Mouse (Mus musculus): ENCODE results near the gene Fam102b. TPM values are rescaled to one million over a fixed set of nuclear protein-coding genes. Genes with fewer than 3 reads are reported as not detected.

Gene Fam102b
- polyA plus RNA-seq, 2 experiments from 2014 or later: 3.0 to 3.6 TPM

DNA sequence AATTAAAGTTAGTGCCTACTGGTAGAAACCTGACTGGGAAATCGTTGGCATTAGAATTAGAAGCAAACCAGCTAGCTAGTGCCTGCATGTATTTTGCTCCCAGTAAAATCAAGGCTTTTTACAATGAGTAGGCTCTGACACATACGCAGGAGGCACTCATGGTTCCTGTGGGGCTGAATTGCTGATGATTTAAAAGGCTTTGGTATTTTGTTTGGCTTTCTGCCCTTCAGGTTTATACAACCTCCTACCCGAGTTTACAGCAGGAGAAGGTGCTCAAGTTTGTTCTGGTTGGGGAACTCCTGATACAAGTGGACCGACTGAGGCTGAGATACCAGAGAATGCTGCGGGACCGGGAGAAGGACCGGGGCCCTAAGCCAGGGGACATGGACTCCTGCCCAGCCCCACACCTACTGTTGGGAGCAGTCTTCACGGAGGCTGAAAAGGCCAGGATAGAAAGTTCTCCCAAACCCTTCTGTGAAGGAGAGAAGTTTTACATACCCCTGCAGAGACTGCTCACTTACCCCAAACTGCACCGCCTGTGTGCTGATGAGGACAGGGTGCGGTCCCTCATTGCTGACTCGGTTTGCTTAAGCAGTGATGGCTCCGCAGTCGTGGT lies 67.6 kb downstream of the Fam102b start:
- ATAC-seq: no peak

GRCm38 (mm10) chr3:108957976-108958375 lies 69.4 kb downstream of the Fam102b start:
- no peak for ATAC-seq

DNA sequence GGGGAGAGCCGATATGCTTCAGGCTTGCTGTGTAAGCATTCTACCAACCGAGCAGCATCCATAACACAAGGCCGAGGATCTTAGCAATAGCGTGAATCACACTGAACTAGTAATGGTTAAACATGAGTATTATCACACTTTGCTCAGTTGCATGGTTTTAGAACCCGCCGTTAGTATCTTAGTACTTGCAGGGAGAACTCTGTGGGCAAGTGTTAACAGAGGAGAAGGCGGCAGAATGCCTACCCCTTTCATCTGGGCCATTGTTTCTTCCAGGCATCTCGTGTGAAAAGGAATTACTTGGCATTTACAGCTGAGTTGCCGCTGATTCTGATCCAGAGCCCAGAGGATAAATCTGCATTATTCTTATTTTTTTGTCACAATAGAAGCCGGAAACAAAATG lies 86.4 kb downstream of the Fam102b start:
- no peak for ATAC-seq

DNA sequence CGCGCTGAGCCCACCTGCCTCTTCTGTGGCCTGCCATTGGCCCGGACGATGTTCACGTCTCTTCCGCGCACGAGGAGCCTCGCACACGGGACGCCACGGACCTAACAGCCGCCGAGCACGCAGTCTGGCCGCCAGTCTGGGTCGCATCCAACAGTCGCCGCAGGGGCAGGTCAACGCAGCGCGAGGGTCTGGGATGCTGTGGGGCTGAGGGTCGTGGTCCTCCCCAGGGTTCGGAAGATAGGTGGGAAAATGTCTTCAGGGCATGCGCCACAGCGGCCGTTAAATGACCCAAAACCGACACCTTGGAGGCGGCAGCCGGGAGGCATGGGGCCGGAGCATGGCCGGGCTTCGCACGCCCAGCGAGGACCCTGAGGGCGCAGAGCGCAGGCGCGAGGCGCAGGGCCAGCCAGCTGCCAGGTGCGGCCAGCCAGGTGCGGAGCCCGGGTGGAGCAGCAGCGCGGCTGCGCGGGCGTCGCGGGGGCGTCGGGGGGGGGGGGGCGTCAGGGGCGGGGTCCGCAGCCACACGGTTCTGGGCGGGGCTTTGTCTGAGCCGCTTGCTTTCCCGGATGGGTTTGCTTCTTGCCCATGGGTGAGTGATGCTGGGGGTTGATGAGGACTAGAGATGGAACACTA lies 87.3 kb downstream of the Fam102b start, which contains the start of gene Gm9857:
Gm9857 (minus strand) TSS at position 445 of the 633 bp plus-strand sequence.
- ATAC-seq: no peak

DNA sequence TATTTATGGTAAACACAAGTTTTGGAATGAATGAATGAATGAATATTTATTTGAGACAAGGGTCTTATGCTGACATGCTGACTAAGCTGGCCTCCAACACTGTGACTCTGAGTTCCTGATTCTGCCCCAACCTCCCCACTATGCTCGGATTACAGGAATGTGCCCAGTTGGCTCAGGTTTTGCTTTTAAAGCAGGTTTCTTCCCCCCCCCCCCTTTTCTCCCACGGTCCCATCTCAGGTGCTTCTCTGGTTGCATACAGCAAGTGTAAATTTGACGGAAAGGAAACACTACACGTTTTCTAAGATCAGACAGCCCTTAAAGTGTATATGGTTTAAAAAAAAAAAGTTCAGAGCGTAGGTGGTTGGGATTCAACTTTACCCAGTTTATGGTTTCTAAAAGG lies 87.8 kb downstream of the Fam102b start, which contains the start of gene Henmt1:
Henmt1 (plus strand) TSS at position 301 of the 400 bp plus-strand sequence.
- no peak for ATAC-seq

DNA sequence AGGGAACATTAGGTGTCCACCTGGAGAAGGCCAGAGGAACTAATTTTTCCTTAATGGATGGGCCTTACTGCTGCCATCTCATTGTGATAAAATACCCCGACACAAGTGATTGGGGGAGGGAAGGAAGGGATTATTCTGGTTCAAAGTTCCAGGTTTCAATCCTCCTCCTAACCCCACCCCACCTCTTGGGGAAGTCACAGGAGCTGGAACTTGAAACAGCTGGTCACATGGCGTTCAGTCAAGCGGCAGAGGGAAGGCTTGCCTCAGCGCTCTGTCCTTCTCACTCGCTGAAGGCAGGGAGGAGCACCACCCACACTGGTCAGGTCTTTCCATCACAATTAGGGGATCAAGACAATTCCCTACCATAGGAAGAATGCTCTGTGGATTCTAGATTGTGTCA lies 88.7 kb downstream of the Fam102b start:
- ATAC-seq: no peak

DNA sequence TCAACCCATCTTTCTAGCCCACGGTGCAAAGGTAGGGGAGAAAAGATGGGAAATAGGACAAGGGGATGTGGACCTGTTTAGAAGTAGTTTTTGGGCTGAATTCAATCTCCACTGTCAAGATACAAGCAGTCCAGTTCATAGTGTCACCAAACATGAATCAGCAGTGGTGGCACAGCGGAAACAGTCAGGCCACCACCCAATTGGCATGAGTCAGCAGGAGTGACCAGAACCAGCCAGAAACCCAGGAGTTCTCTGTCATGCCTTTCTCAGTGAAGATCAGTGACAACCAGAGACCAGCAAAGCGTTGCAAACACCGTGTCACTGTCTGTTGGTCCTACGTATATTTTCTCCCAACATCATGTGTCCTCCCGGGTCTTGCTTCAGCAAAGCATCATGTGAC lies 93.8 kb downstream of the Fam102b start:
- no peak for ATAC-seq

- no peak for ATAC-seq
These were observed 101.1 kb downstream of the Fam102b start for GRCm38 (mm10) chr3:108926308-108926707.

- ATAC-seq: no peak
These were observed 101.7 kb downstream of the Fam102b start for GRCm38 (mm10) chr3:108925677-108926076.

DNA sequence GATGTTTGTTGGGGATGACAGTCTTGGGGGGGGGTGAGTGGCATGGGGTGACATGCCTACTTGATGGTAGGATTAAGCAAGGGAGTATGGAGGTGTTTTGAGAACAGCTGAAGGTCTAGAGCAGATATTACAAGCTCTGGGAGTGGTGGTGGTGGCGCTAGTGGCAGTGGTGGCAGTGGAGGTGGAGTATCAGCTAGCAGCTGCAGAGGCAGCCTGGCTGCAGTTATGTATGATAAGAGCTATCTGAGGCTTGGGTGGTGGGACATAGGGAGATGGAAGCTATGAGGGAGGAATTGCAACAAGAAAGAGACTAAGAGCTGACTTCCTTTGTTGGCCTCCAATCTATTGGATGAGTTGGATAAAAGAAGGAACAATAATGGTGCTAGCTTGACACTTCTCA lies 105.6 kb downstream of the Fam102b start:
- no peak for ATAC-seq

Other genes with a start within 250 kb of the Fam102b start
- gene Stxbp3, start 187.1 kb downstream of the Fam102b start, polyA plus RNA-seq (2017; shearing (Covaris generic)): 10 to 100 TPM; 76.9 to 97.7 TPM
- gene Fndc7, start 137.6 kb downstream of the Fam102b start, polyA plus RNA-seq (2017; shearing (Covaris generic)): under 1 TPM; 0.22 to 0.68 TPM
- gene Prpf38b, start 115.9 kb downstream of the Fam102b start, polyA plus RNA-seq (2017; shearing (Covaris generic)): 100 to 1,000 TPM; 117 to 127 TPM
- gene Henmt1, start 87.7 kb downstream of the Fam102b start, polyA plus RNA-seq (2017; shearing (Covaris generic)): 1 to 10 TPM in 1 of 2 experiments, not detected in 1; 2.3 TPM
- gene Gm9857, start 87.2 kb downstream of the Fam102b start, polyA plus RNA-seq (2017; shearing (Covaris generic)): not detected
- gene Slc25a54, start 52.9 kb upstream of the Fam102b start, polyA plus RNA-seq (2017; shearing (Covaris generic)): not detected
- gene Slc25a24, start 95.5 kb upstream of the Fam102b start, polyA plus RNA-seq (2017; shearing (Covaris generic)): 10 to 100 TPM; 14.0 to 16.8 TPM